Mouse (Mus musculus): Measurements from ENCODE around the gene Psmd9.
"Not testable (repeated sequence)": the region's sequence is repeated elsewhere in the genome, so short reads cannot be mapped to it uniquely, and the experiment has no call there.

Gene Psmd9

GRCm38 (mm10) chr5:123193436-123193835, 24.2 kb downstream of the Psmd9 start:
- no peak for DNase-seq (ENCODE audit: low spot score)

GRCm38 (mm10) chr5:123194856-123195255, 25.6 kb downstream of the Psmd9 start:
- DNase-seq (ENCODE audit: low spot score) = no peak

DNA sequence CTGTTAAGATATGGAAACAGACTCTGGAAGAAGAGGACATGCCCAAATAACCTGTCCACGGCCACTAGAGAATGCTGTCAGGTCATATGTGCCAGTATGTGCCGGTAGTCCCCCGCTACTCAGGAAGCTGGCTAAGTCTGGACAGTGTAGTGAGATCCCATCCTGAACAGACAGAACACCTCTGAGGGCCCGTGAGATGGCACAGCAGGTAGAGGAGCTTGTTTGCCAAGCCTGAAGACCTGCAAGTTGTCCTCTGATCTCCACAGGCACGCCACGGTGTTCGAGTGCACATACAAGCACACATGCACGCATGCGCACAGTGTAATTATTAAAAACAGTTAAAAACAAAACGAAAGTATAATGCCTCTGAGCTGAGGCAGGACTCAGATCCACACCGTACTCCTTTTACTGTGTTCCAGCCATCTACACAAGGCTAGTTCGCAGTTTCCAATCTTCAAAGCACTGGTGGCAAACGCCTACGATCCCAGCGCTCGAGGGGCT, 26.3 kb downstream of the Psmd9 start:
- DNase-seq (ENCODE audit: low spot score) = no peak

DNA sequence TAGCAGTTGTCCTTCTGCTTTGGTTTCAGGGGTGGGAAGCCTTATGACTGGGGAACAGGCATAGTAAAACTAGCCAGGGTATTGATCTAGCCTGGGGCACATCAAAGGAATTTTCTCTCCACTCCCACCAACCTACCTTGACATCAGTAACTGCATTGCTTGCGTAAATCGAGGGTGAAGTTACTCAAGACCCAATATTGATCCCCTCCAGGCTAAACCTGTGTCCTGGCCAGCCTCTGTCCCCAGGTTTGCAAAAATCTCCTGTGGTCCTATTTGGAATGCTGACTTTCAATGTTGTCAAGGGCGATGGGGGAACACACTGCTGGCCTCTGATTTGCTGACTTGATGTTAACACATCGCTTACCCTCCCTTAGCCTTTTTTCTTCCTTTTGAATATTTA, 27.5 kb downstream of the Psmd9 start:
- no peak for DNase-seq (ENCODE audit: low spot score)

GRCm38 (mm10) chr5:123198523-123198922, 29.3 kb downstream of the Psmd9 start:
- no peak for DNase-seq (ENCODE audit: low spot score)

DNA sequence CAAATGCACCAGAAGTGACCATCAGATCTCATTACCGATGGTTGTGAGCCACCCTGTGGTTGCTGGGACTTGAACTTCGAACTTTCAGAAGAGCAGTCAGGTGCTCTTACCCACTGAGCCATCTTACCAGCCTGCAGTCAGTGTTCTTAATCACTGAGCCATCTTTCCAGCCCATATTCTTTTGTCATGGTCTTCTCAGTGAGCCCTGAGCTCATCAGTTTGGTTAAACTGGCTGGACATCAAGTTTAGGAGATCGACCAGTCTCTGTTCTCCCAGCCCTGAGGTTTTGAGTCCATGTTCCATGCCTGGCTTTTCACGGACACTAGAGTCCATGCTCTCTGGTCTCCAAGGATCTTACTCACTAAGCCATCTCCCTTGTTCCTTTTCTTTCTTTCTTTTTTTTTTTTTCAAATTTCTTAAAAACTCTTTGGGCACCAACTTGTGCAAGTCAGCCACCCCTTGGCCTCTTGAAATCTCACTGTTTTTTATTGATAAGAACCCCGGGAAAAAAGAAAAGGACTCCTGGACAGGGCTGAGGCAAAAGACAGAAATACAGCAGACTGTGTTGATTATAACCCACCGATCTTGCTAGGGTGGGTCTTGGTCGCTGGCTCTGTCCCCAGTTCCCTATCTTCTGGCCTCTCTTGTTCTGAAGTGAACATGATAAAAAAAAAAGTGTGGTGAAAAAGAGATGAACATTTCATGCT, 31.8 kb downstream of the Psmd9 start:
- DNase-seq (ENCODE audit: low spot score) = not testable (repeated sequence)

DNA sequence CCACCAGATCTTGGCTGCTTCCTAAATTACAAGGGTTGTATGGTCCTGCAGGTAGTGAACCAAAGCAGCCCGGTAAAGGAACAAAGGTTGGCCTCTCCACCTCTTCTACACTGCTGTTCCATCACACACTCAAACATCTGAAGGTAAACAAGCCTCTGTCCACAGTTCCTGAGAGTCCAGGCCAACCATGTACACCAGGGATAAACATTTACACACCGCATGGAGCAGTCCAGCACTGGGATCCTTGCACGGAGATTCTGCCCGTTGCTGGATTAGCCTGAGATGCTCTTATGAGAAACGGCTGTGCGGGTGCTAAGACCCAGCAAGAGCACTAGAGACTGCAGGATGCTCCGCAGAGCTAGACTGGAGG, 32.3 kb downstream of the Psmd9 start:
- no peak for DNase-seq (ENCODE audit: low spot score)

DNA sequence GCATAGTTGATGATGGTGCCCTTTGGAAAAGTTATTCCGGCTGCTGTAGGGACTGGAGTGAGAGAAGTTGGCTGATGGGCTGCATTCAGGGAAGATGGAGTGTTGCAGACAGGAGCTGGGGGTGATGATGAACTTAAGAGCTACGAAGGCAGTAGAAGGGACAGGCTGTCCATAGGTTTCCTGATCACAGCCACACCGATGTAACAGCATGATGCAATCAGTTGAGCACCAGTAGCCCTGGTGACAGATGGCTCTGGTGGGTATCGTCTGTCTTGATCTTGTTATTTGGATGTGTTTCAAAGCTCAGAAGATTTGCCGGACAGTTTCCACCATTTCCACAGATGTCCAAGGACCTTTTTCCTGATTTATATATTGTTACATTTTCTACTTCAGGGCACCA, 32.8 kb downstream of the Psmd9 start:
- no peak for DNase-seq (ENCODE audit: low spot score)

GRCm38 (mm10) chr5:123202771-123203170, 33.6 kb downstream of the Psmd9 start:
- DNase-seq (ENCODE audit: low spot score) = not testable (repeated sequence)

- DNase-seq (ENCODE audit: low spot score) = not testable (repeated sequence)
These were observed 34.4 kb downstream of the Psmd9 start for GRCm38 (mm10) chr5:123203591-123203990.

DNA sequence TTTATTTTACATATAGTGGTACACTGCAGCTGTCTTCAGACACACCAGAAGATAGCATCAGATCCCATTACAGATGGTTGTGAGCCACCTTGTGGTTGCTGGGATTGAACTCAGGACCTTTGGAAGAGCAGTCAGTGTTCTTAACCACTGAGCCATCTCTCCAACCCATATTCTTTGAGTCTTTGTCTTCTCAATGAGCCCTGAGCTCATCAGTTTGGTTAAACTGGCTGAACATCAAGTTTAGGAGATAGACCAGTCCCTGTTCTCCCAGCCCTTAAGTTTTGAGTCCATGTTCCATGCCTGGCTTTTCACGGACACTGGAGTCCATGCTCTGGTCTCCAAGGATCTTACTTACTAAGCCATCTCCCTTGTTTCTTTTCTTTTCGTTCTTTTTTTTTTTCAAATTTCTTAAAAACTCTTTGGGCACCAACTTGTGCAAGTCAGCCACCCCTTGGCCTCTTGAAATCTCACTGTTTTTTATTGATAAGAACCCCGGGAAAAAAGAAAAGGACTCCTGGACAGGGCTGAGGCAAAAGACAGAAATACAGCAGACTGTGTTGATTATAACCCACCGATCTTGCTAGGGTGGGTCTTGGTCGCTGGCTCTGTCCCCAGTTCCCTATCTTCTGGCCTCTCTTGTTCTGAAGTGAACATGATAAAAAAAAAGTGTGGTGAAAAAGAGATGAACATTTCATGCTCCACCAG, 53.3 kb downstream of the Psmd9 start:
- DNase-seq (ENCODE audit: low spot score) = not testable (repeated sequence)

GRCm38 (mm10) chr5:123223051-123223410, 53.8 kb downstream of the Psmd9 start:
- no peak for DNase-seq (ENCODE audit: low spot score)

- not testable (repeated sequence) for DNase-seq (ENCODE audit: low spot score)
These were observed 54.6 kb downstream of the Psmd9 start for GRCm38 (mm10) chr5:123223861-123224260.

DNA sequence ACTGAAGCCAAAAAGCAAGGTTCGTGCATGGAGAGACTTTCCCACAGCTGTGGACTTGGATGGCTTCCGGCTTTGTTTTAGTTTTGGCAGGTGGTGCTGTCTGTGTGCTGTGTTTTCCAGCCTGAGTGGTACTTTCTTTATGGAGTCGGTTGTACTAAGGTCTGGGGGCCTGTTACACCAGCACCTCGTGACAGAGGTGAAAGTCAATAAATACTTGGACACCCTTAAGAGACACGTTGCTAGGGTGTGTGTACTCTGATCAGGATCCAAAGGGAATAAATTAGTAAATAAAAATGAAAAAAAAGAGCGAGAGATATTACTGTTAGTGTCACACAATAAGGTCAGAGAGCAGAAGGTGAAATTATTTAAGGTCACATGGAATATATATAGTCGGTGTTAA, 57.6 kb downstream of the Psmd9 start:
- DNase-seq (ENCODE audit: low spot score) = no peak

DNA sequence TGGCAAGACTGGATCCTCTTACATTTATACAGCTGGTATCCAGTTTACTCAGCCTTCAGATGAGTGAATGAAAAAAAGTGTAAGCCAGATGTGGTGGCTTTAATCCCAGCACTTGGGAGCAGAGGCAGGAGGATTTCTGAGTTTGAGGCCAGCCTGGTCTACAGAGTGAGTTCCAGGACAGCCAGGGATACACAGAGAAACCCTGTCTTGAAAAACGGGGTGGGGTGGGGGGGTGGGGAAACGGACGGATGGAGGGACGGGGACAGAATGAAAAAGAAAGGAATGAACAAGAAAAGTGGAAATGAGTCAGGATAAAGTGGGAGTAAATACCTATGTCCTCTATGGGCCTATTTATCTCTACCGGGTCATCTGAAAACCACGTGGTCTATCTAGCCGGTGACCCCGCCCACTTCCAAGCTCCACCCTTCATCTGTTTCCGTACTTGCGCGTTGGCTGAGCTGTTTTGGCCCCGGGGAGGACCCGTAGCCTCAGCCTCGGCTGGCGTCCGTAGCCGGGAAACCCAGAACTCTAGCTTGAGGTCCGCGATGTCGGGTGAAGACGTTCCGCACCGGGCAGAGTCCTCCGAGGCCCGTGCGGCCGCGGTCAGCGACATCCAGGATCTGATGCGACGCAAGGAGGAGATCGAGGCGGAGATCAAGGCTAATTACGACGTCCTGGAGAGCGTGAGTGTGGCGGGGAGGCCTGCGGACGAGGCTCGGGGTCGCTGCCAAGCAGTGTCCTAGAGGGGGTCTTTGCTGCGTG, 58.7 kb downstream of the Psmd9 start:
- peak; percentile 95 for DNase-seq (ENCODE audit: low spot score)

- no peak for DNase-seq (ENCODE audit: low spot score)
These were observed 59.3 kb downstream of the Psmd9 start for GRCm38 (mm10) chr5:123228524-123228922.

DNA sequence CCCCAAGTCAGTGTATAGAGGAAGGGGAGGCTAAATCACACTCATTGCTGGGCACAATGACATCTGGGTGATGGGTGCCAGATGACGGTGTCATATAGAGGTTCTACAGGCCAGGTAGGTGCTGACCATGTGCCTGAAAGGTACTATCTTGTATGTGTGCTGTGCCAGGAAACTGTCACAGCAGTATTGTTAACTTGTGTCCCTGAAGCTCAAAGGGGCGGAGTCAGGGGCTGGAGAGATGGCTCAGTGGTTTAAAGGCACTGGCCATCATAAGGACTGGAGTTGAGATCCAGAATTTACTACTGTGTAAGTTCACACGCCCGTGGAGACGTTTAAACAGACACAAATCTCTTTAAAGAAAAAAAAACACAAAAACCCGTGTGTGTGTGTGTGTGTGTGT, 60.1 kb downstream of the Psmd9 start:
- no peak for DNase-seq (ENCODE audit: low spot score)

DNA sequence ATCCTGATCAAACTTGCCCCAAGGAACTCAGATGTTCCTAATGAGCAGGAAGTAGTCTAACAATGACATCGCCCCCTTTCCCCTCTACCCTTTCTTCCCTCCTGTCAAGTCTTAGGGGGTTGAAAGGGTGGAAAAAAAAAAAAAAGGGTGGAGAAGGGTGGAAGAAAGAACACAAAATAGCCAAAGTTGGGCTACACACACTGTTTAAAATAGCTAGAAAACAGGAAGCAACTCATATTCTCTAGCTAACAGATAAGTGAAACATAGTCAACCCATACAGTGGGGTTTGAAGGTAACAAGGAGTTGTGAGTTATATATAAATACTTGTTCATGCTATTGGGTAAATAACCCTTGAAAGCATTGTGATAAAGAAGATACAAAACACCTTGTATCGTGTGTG, 63.0 kb downstream of the Psmd9 start:
- DNase-seq (ENCODE audit: low spot score) = no peak

DNA sequence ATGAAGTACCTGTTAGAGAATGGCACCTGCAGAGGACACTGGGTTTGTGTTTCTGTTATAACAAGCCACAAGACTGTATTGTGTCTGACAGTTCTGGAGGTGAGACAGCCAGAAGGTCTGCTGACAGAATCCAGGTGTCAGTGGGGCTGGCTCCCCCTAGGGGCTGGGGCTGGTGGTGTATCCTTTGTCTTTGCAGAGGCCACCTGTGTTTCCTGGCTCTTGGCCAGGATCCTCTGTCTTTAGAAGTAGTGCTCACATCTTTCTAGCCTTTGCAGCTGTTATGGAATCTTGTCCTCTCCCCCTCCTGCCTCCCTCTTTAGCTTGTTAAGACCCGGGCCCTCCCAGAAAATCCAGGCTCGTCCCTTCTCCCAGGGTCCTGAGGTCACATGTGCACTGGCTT, 66.5 kb downstream of the Psmd9 start:
- peak; percentile 37 for DNase-seq (ENCODE audit: low spot score)

DNA sequence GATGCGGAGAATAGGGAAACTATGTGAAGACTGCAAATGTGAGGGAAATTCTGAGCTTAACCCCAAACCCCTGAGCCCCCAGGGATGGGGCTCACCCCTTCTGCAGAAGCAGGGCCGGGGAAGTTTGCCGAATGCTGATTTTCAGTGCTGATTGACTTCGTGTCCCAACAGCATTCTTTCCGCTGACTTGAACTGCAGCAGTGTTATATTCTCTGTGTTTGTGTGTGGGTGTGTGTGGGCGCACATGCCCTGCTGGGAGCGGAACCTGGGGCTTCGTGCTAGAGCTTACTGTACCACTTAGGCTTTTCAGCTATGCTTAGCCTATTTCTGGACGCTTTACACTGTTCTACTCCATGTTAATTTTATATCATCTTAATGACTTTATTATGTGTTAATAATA, 67.2 kb downstream of the Psmd9 start:
- DNase-seq (ENCODE audit: low spot score) = no peak

DNA sequence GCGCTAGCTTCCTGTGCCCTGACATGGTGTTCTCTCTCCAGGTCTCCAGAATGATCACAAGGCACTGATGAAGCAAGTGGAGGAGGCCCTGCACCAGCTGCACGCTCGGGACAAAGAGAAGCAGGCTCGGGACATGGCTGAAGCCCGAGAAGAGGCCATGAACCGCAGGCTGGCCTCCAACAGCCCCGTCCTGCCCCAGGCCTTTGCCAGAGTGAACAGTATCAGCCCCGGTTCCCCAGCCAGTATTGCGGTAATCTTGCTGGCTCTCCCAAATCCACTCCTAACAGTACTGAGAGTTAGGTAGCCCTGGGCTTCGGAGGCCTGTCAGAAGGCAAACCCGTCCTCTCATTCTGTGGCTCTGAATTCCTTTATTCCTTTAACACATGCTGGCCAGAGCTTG, 70.3 kb downstream of the Psmd9 start:
- no peak for DNase-seq (ENCODE audit: low spot score)

GRCm38 (mm10) chr5:123245518-123245917, 76.3 kb downstream of the Psmd9 start:
- DNase-seq (ENCODE audit: low spot score) = peak; percentile 37

DNA sequence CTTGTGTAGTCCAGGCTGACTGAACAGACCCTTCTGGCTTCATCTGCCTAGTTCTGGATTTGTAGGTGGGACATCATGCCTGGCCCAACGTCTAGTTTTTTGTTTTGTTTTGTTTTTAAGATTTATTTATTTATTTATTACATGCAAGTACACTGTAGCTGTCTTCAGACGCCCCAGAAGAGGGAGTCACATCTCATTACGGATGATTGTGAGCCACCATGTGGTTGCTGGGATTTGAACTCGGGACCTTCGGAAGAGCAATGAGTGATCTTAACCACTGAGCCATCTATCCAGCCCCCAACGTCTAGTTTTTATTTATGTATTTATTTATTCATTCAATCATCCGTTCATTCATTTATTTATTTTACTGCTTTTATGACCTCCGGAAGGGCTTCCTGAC, 82.2 kb downstream of the Psmd9 start:
- DNase-seq (ENCODE audit: low spot score) = no peak
